8 mouse cellular contexts compared by ENCODE assay signal in genomic region chr6:51468891-51469561, GRCm38 (mm10). TPM values are rescaled to one million over a fixed set of nuclear protein-coding genes. Genes with fewer than 3 reads are reported as not detected.
DNase-seq lines count a peak whose midpoint lies in the region; ATAC-seq lines count a peak whose summit lies in the region.

No protein-coding gene starts in this region.

- peak overlapping the region; percentile 89 for H3K9ac ChIP-seq in heart, embryonic 15.5 days
- peak overlapping the region; percentile 100 for H3K9ac ChIP-seq in liver, embryonic 13.5 days
- peak overlapping the region; percentile 98 for H3K9ac ChIP-seq in stomach, embryonic 15.5 days

- H3K27ac ChIP-seq in forebrain, embryonic 10.5 days: peak overlapping the region; percentile 100
- H3K27ac ChIP-seq in heart, embryonic 15.5 days: peak overlapping the region; percentile 100
- H3K27ac ChIP-seq in liver, embryonic 13.5 days: peak overlapping the region; percentile 98
- H3K27ac ChIP-seq in stomach, embryonic 15.5 days: peak overlapping the region; percentile 99

- H3K4me2 ChIP-seq in heart, embryonic 15.5 days: peak overlapping the region; percentile 60
- H3K4me2 ChIP-seq in liver, embryonic 13.5 days: peak overlapping the region; percentile 59
- peak overlapping the region; percentile 44 for H3K4me2 ChIP-seq in stomach, embryonic 15.5 days

- H3K4me3 ChIP-seq in forebrain, embryonic 10.5 days: peak overlapping the region; percentile 96
- H3K4me3 ChIP-seq in heart, embryonic 15.5 days: peak overlapping the region; percentile 68
- peak overlapping the region; percentile 97 for H3K4me3 ChIP-seq in liver, embryonic 13.5 days (replicated peaks)
- peak overlapping the region; percentile 96 for H3K4me3 ChIP-seq in stomach, embryonic 15.5 days (replicated peaks)

- peaks cover 67% of the 10 kb centered on the region for H3K36me3 ChIP-seq in forebrain, embryonic 10.5 days (replicated peaks)
- H3K36me3 ChIP-seq in heart, embryonic 15.5 days: peaks cover 43% of the 10 kb centered on the region
- H3K36me3 ChIP-seq in liver, embryonic 13.5 days: peaks cover 54% of the 10 kb centered on the region
- H3K36me3 ChIP-seq in stomach, embryonic 15.5 days: peaks cover 12% of the 10 kb centered on the region; the same call in 1 of the 2 replicates

- under 1% methylated on average over 63 of the region's 63 CpGs for WGBS in forebrain, embryonic 10.5 days
- under 1% methylated on average over 62 of the region's 63 CpGs for WGBS in heart, embryonic 15.5 days
- WGBS in liver, embryonic 13.5 days (ENCODE audit: insufficient replicate concordance): under 1% methylated on average over 62 of the region's 63 CpGs
- under 1% methylated on average over 63 of the region's 63 CpGs for WGBS in stomach, embryonic 15.5 days

- H3K27me3 ChIP-seq in forebrain, embryonic 10.5 days (ENCODE audit: poor library complexity, severe bottlenecking): no peaks in the 10 kb centered on the region
- no peaks in the 10 kb centered on the region for H3K27me3 ChIP-seq in heart, embryonic 15.5 days
- H3K27me3 ChIP-seq in liver, embryonic 13.5 days: no peaks in the 10 kb centered on the region
- no peaks in the 10 kb centered on the region for H3K27me3 ChIP-seq in stomach, embryonic 15.5 days (replicated peaks)

- DNase-seq in CD4-positive, CD25-positive, alpha-beta regulatory T cell, adult 2 months (ENCODE audit: low read depth, low spot score): peak; percentile 92
- peak; percentile 79 for DNase-seq in c-Kit-negative CD71-positive TER-119-positive erythroid progenitor cells, embryonic 14.5 days (ENCODE audit: low read depth, low spot score)
- peak; percentile 79 for DNase-seq in forebrain, embryonic 10.5 days (ENCODE audit: extremely low spot score, low spot score)
- DNase-seq in kidney, postnatal 25 days: peak; percentile 83 to 85
- DNase-seq in liver, embryonic 13.5 days: peak; percentile 66
- DNase-seq in neural tube, embryonic 10.5 days (ENCODE audit: extremely low spot score, low spot score): peak; percentile 83

- peaks cover 41% of the 10 kb centered on the region for H3K4me1 ChIP-seq in forebrain, embryonic 10.5 days
- peaks cover 35% of the 10 kb centered on the region for H3K4me1 ChIP-seq in heart, embryonic 15.5 days (replicated peaks)
- peaks cover 44% of the 10 kb centered on the region for H3K4me1 ChIP-seq in liver, embryonic 13.5 days (replicated peaks)
- peaks cover 23% of the 10 kb centered on the region for H3K4me1 ChIP-seq in stomach, embryonic 15.5 days

- 0 out of 2 replicates have a peak, but pooled peaks have one; percentile 8 for ATAC-seq in heart, embryonic 15.5 days (replicated peaks; ENCODE audit: insufficient number of reproducible peaks, insufficient read depth, low FRiP score, low read depth)
- ATAC-seq in liver, embryonic 13.5 days (ENCODE audit: low read depth): no peak; the same call in 1 of the 2 replicates
- peak; percentile 3; the same call in 1 of the 2 replicates for ATAC-seq in stomach, embryonic 15.5 days (ENCODE audit: insufficient read depth, low FRiP score, low read depth)

- no peaks in the 10 kb centered on the region for H3K9me3 ChIP-seq in forebrain, embryonic 10.5 days
- no peaks in the 10 kb centered on the region for H3K9me3 ChIP-seq in heart, embryonic 15.5 days (replicated peaks)
- H3K9me3 ChIP-seq in liver, embryonic 13.5 days (replicated peaks): no peaks in the 10 kb centered on the region
- no peaks in the 10 kb centered on the region for H3K9me3 ChIP-seq in stomach, embryonic 15.5 days

RNA-seq across cellular contexts. Expression of gene Hnrnpa2b1, which starts 0.7 kb away (rescaled TPM):
- polyA plus RNA-seq in forebrain, embryonic 10.5 days (2016; fragmentation: Nextera tagmentation; extraction: Ambion mirVana): 2,609 and 2,780 TPM in 2 replicates
- polyA plus RNA-seq in heart, embryonic 15.5 days (2015; fragmentation: Nextera tagmentation; extraction: Ambion mirVana): 1,124 and 1,142 TPM in 2 replicates
- polyA plus RNA-seq in liver, embryonic 13.5 days (2015; fragmentation: Nextera tagmentation; extraction: Ambion mirVana): 966 and 1,238 TPM in 2 replicates
- polyA plus RNA-seq in stomach, embryonic 15.5 days (2015; fragmentation: Nextera tagmentation; extraction: Ambion mirVana): 1,728 and 1,813 TPM in 2 replicates

RNA-seq across cellular contexts. Expression of gene Cbx3, which starts 1.1 kb away (rescaled TPM):
- 627 and 704 TPM in 2 replicates for polyA plus RNA-seq in forebrain, embryonic 10.5 days (2016; fragmentation: Nextera tagmentation; extraction: Ambion mirVana)
- polyA plus RNA-seq in heart, embryonic 15.5 days (2015; fragmentation: Nextera tagmentation; extraction: Ambion mirVana): 266 and 311 TPM in 2 replicates
- 285 and 331 TPM in 2 replicates for polyA plus RNA-seq in liver, embryonic 13.5 days (2015; fragmentation: Nextera tagmentation; extraction: Ambion mirVana)
- 410 and 426 TPM in 2 replicates for polyA plus RNA-seq in stomach, embryonic 15.5 days (2015; fragmentation: Nextera tagmentation; extraction: Ambion mirVana)

RNA-seq across cellular contexts. Expression of gene Nfe2l3, which starts 36.6 kb away (rescaled TPM):
- 0.48 and 0.89 TPM in 2 replicates for polyA plus RNA-seq in forebrain, embryonic 10.5 days (2016; fragmentation: Nextera tagmentation; extraction: Ambion mirVana)
- 1.9 and 3.3 TPM in 2 replicates for polyA plus RNA-seq in heart, embryonic 15.5 days (2015; fragmentation: Nextera tagmentation; extraction: Ambion mirVana)
- 0.13 and 0.22 TPM in 2 replicates for polyA plus RNA-seq in liver, embryonic 13.5 days (2015; fragmentation: Nextera tagmentation; extraction: Ambion mirVana)
- polyA plus RNA-seq in stomach, embryonic 15.5 days (2015; fragmentation: Nextera tagmentation; extraction: Ambion mirVana): 6.8 and 9.4 TPM in 2 replicates

RNA-seq across cellular contexts. Expression of gene Snx10, which starts 54.7 kb away (rescaled TPM):
- polyA plus RNA-seq in forebrain, embryonic 10.5 days (2016; fragmentation: Nextera tagmentation; extraction: Ambion mirVana): 32.7 and 34.2 TPM in 2 replicates
- 15.3 and 15.5 TPM in 2 replicates for polyA plus RNA-seq in heart, embryonic 15.5 days (2015; fragmentation: Nextera tagmentation; extraction: Ambion mirVana)
- 5.0 and 6.7 TPM in 2 replicates for polyA plus RNA-seq in liver, embryonic 13.5 days (2015; fragmentation: Nextera tagmentation; extraction: Ambion mirVana)
- 15.8 and 16.3 TPM in 2 replicates for polyA plus RNA-seq in stomach, embryonic 15.5 days (2015; fragmentation: Nextera tagmentation; extraction: Ambion mirVana)
